Mouse (Mus musculus) neural tube, postnatal 0 days (tissue): Measurements from ENCODE around the gene Tomm6. TPM values are rescaled to one million over a fixed set of nuclear protein-coding genes. Genes with fewer than 3 reads are reported as not detected.

Source experiments
- polyA plus RNA-seq: library from polyadenylated mRNA; unstranded; fragments of >200 nt; fragmentation: Nextera tagmentation; extraction: Ambion mirVana; gene quantifications from 2 replicates; pipeline ENCODE4 v1.2.1, GENCODE M21; 2015

Gene Tomm6
- polyA plus RNA-seq = 344 and 393 TPM in 2 replicates

GRCm38 (mm10) chr17:47688344-47688607, at the start of gene Tomm6:
Tomm6 (minus strand) TSS chr17:47688386.

DNA sequence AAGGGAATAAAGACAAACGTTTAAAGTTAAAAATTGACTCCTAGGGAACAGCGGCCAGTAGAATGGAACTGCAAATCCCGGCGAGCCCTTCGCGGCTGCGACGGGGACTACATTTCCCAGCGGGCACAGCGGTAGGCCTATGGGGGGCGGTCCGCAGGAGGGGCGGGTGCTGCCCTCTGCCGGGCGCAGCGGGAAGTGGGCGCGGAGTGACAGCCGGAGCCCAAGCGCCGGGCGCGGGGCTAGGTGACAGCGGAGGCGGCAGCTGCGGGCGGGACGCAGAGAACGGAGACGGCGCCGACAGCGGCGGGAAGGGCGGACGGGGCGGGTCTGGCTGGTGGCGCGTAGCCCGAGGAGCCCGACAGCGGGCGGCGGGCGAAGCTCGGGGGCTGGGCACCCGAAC, 48.7 kb upstream of the Tomm6 start, which contains the start of gene Tfeb:
Tfeb (plus strand) TSS at position 175 of the 400 bp plus-strand sequence.

DNA sequence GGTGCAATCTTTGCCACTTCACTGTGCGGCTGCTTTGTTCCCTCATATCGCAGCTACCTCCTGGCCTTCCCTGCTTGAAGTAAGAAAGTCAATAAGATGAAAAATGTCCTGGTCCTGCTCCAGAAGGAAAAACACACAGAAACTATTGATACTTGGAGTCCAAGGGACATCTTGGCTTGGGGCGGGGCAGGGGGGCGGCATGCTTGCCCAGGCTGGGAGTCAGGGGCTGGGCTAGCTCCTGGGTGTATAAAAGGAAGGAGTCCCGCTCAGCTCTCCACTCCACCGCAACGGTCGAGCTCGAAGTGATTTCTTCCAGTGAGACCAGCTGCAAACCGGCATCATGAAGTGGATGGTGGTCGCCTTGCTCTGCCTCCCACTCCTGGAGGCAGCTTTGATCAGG, 38.4 kb upstream of the Tomm6 start, which contains the start of gene Pgc:
Pgc (plus strand) TSS at position 277 of the 400 bp plus-strand sequence.

GRCm38 (mm10) chr17:47694503-47695336, 6.5 kb upstream of the Tomm6 start, which contains the start of gene Prickle4:
Prickle4 (minus strand) TSS chr17:47694736.

DNA sequence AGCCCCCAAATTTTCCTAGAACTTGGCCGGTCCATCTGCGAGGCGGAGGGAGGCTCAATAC, 6.1 kb upstream of the Tomm6 start, which contains the start of gene Gm21981:
Gm21981 (minus strand) TSS at position 14 of the 61 bp plus-strand sequence.

DNA sequence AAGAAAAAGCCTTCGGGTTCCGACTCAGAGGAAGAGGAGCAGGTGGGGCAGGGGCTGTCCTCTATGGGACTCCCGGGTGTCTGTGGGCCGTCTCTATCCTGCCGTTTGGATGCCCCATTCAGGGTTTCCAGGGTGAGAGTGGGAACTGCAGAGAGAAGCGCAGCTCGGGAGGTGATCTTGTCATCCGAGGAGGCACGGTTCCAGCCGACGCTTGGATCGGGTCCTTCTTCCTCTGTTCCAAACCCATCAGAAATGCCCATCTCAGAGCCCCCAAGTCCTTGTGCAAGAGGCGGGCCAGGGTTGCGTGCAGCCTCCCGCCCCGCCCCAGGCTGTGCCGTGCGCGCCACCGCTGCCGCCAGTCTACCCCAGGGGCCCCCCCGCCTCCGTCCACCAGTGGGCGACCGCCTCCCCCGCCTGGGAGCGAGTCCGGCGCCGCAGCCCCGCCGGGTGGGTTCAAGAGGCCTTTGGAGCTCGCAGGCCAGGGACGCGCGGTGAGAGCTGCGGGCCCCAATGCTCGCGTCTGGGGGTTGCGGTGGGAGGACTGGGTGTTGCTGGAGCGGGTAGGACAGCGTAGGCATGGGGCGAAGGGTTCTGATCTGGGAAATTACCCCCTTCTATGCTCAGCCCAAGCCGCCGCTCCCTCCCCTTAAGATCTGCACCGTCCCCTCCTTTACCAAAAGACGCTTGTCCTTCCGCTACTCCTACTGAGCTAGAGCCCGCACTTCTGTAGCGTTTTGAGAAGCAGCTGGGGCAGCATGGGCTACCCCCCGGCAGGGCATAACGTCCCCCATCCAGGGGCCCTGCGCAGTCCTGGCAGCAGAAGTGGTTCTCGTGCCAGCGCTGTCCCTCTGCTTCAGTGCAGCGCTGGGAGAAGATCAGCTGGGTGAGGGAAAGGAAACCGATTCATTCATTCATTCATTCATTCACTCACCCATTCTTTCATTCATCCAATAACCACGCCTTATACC, 706 bp upstream of the Tomm6 start, which contains the start of gene Frs3:
Frs3 (plus strand) TSS at position 423 of the 968 bp plus-strand sequence.

Other genes starting within 250 kb of the Tomm6 start
- 14.1 and 15.8 TPM in 2 replicates for gene Taf8, start 186.1 kb downstream of the Tomm6 start, polyA plus RNA-seq
- 90.0 and 95.2 TPM in 2 replicates for gene Ccnd3, start 183.3 kb downstream of the Tomm6 start, polyA plus RNA-seq
- 26.5 and 28.5 TPM in 2 replicates for gene Bysl, start 76.9 kb downstream of the Tomm6 start, polyA plus RNA-seq
- 26.2 and 28.7 TPM in 2 replicates for gene Med20, start 76.8 kb downstream of the Tomm6 start, polyA plus RNA-seq
- gene Gm20517, start 76.8 kb downstream of the Tomm6 start, polyA plus RNA-seq = 2.8 and 3.3 TPM in 2 replicates
- 6.2 and 6.9 TPM in 2 replicates for gene Usp49, start 57.7 kb downstream of the Tomm6 start, polyA plus RNA-seq
- 68.5 and 73.2 TPM in 2 replicates for gene Frs3, start 644 bp upstream of the Tomm6 start, polyA plus RNA-seq
- 1.2 and 1.5 TPM in 2 replicates for gene Gm21981, start 6.1 kb upstream of the Tomm6 start, polyA plus RNA-seq
- gene Prickle4, start 6.3 kb upstream of the Tomm6 start, polyA plus RNA-seq = 1.4 and 2.4 TPM in 2 replicates
- gene Pgc, start 38.5 kb upstream of the Tomm6 start, polyA plus RNA-seq = 0.33 and 0.36 TPM in 2 replicates
- gene Tfeb, start 48.6 kb upstream of the Tomm6 start, polyA plus RNA-seq = 7.9 and 9.6 TPM in 2 replicates
- gene Mdfi, start 146.3 kb upstream of the Tomm6 start, polyA plus RNA-seq = 1.6 and 1.8 TPM in 2 replicates
- 32.4 and 36.5 TPM in 2 replicates for gene Foxp4, start 236.3 kb upstream of the Tomm6 start, polyA plus RNA-seq